Mouse (Mus musculus): ENCODE data around the gene Nrip3. TPM values are rescaled to one million over a fixed set of nuclear protein-coding genes. Genes with fewer than 3 reads are reported as not detected.
A peak's percentile ranks its signal among the peaks of the same experiment; 100 is the strongest.

Nrip3 gene
- total RNA-seq, 2 experiments from 2014 or later = 0.39 to 0.45 TPM

DNA sequence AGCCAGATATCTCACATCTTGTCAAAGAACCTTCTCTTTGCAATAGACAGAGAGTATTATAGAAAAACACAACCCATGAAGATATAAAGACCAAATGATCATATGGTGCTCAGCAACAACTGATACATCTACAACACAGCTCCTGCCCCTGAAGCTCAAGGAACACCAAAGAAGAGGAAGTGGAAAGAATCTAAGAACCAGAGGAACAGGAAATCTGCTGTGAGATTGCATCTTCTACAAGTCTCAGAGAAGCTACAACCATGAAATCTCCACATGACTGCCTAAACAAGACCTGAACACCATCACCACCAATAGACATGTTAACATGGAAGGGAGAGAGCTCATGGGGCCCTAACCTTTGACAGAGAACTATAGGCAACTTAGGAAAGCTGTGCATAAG, 9.6 kb downstream of the Nrip3 start:
- intact Hi-C loops (cut with DNase I) = no loop called here
- no peak for DNase-seq (ENCODE audit: low spot score)

DNA sequence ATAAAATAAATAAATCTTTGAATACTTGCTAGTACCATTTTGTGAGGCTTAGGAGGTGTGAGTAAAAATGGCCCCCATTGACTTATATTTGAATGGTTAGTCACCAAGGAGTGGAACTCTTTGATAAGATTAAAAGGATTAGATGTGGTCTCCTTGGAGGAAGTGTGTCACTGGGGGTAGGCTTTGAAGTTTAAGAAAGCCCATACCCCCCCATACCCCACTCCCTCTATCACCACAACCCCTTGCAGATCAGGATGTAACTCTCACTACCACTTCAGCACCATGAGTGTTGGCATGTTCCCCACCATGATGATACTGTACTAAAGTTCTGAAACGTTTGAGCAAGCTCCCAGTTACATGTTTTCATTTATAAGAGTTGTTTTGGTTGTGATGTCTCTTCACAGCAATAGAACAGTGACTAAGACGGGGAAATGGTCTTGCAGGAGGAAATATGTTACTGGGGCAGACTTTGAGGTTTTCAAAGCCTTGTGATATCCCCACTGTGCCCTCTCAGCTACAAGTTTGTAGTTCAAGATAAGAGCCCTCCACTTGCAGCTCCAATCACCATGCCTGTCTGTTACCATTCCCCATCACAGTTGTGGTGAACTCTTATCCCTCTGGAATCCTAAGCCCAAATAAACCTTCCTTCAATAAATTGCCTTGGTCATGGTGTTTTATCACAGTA, 13.0 kb downstream of the Nrip3 start:
- DNase-seq (ENCODE audit: low spot score) = no peak
- intact Hi-C loops (cut with DNase I) = no loop called here

DNA sequence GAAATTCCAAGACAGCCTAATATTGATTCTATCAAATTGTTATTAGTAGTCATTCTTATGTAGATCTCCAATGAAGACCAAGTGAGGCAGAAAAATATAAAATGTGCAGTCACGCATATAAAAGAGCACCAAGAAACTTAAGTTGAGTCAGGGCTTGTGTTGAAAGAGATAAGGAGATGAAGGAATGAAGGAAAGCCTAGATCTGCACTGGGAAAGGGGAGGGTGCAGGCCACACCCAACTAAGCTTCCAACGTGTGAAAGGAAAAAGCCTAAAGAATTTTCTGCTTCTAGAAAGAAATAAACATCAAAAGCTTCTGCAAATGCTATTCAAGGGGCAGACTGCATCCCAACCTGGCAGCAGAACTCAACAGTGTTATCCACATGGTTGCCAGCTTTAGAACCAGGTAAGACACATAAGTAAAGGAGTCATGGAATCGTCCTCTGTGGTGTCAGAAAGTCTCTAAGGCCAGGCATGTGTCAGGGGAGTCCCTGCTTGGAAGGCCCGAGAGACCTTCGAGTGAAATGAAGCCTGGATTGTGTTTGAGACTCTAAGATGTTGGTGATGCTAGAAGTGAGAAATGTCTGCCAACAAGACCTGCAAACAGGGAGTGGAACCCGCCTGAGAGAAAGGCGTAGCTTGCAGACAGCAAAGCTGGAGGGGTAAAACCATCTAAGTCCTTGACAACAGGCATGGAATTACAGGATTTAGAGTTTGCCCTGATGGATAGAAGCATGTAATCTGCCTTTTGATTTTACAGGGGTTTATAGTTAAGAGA, 14.1 kb downstream of the Nrip3 start:
- intact Hi-C loops (cut with DNase I) = no loop called here
- no peak for DNase-seq (ENCODE audit: low spot score)

DNA sequence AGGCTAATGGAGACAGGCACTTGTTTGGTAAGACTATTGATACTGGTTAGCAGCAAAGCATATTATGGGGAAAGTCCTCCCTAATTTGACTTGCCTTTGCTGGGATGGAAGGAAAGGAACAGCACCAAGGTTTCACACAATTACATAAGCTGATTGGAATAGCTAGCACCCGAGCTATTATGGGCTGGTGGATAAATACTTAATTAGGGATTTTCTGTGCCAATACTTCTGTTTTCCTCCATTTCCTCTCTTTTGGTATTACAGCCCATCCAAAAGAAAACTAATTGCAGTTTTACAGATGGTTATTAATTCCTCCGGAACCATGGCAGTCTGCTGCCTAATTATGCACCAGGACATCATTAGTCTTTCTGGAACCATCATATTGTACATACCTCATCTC, 17.8 kb downstream of the Nrip3 start:
- DNase-seq (ENCODE audit: low spot score) = no peak
- intact Hi-C loops (cut with DNase I) = no loop called here

DNA sequence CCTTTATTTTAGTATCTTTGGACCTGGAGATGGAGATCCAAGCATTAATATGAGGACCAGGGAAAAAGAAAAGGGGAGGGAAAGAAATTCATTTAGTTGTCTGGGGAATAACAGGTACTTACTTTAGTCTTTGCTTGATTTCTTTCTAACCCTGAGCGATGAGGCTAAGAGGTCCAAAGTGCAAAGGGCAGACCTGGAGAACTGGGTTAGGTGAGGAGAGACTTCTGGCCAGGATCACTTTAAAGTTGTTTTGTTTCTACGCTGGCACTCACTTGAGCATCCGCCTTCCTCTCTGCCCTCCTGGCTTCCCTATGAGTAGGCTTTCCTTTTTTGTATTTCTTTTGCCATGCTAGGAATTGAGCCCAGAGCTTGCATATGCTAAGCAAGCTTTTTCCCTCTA, 25.5 kb downstream of the Nrip3 start:
- intact Hi-C loops (cut with DNase I) = no loop called here
- DNase-seq (ENCODE audit: low spot score) = no peak

DNA sequence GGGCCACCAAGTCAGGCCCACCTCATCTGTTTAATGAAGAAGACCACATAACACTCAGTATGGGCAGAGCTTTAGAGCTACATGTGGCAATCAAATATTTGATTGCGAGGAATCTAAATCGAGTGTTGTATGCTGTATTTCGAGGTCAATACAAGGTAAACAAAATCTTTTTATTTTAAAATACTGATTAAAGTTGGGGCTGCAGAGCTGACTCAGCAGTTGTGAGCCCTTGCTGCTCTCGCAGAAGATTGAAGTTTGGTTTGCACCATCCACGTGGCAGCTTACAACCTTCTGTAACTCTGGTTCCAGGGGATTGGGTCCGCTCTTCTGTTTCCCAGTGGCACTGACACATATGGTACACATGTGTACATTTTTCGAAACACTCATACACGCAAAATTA, 27.8 kb downstream of the Nrip3 start:
- DNase-seq (ENCODE audit: low spot score) = no peak
- intact Hi-C loops (cut with DNase I) = no loop called here

DNA sequence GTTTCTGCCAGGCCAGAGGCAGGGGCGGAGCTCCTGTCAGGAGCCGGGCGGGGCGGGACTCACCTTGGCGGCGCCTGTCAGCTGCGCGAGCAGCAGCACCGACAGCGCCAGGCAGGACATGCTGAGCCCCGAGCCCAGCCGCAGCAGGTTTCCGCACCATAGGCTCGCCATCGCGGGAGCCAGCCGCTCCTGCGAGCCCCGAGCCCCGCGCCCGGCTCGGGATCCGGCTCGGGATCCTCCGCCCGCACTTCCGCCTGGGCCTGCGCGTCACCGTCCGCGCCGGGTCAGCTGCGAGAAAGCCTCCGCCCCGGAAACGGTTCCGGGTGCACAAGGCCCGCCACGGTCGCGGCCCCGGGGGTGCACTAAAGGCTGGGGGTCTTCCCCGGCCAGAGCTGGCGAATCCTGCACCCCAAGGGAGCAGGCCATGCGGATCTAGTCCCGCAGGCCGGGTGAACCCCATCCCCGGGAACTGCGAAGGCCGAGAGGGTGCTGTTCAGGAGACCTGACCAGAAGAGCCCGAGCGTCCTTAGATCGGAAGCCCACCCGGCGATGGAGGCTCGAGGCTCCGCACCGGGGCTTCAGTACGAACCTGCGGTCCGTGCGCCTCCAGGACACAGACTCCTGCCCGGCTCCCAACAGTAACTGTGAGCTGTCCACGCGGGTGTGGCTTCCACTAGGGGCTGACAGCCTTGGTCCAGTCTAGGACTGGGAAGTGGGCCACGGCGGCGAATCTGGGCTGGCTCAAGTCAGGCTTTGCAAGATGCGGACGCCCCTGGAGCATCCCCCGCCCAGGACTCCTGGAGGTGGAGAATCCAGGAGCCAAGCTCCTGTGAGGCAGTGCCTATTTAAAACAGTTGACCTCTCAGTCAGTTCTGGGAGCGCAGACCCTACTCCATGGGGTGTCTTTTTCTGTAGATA, 29.6 kb downstream of the Nrip3 start, which contains the start of gene Tmem9b:
TSS of gene Tmem9b (minus strand) at position 868 of the 918 bp plus-strand sequence.
- intact Hi-C loops (cut with DNase I) = no loop called here
- DNase-seq (ENCODE audit: low spot score) = peak; percentile 75

DNA sequence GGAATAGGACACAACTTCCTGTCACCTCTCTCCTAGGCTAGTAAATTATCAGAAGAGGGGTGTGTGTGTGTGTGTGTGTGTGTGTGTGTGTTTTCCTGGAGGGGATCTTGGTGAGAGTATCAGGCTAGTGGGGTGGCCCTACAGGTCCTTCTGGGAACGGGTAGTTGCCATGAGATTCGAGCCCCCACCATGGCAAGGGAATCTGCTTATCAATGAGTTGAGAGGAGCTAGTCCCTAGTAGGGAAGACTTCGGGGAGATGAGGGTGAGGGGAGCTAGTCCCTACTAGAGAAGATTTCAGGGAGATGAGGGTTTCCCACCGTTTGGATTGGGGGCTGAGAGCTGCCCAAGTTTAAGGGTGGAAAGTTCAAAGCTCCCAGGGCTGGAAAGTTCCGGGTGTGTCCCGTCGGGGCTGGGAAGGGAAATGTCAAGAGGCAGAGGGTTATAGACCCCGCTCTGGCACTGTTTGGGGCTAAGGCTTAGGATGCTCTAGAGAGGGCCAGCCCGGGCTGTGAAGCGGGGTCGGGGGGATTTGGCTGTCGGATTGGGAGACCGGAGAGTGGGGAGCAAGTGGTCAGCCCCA, 30.3 kb downstream of the Nrip3 start:
- intact Hi-C loops (cut with DNase I) = no loop called here
- DNase-seq (ENCODE audit: low spot score) = no peak

DNA sequence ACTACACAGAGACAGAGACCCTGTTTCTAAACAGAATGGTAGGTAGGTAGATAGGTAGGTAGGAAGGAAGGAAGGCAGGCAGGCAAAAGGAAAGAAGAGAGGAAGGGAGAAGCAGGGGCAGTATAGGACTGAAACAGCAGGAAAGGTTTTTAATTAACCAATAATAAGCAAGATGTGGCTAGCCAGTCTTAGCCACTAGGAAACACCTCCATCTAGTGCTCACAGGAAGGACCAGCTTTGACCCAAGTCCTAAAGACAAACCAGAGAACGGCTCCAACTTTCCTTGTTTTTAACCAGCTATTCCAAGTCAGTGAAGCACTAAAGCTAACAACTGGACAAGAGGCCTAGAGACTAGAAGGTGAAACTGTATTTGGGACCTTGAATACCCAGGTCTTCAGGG, 34.1 kb downstream of the Nrip3 start:
- intact Hi-C loops (cut with DNase I) = no loop called here
- DNase-seq (ENCODE audit: low spot score) = no peak

DNA sequence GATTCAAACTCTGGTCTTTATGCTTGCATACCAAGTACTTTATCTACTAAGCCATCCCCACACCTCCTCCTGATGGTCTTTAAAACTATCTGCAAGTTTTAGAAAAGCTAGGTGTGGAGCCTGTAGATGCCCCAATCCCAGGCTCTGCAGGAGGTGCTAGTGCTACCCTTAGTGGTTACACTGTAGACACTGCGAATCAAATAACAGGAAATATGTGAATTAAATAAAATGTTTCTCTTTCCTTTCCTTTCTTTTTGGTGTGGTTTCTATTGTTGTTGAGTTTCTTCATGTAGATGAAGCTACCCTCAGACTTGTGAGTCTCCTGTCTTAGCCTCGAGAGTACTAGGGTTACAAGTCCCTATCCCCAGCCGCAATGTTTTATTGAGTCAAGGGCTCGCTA, 40.1 kb downstream of the Nrip3 start:
- intact Hi-C loops (cut with DNase I) = no loop called here

DNA sequence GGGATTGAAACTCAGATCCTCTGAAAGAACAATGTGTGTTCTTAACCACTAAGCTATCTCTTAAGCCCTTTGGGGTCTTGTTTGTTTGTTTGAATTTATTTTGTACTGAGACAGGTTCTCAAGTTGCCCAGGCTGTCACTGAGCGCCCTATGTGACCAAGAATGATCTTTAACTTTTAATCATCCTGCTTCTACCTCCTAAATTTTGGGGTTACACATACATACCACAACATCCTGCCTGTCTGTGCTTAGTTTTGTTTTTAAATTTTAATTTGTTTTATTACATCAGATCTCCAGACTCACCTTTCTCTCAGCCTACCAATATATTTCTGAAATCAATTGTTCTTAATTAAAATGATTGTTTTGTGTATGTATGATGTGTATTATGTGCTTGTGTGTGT, 40.8 kb downstream of the Nrip3 start:
- intact Hi-C loops (cut with DNase I) = no loop called here
- no peak for DNase-seq (ENCODE audit: low spot score)

More for the DNA sequence above, 40.1 kb downstream of the Nrip3 start:
- no peak for DNase-seq (ENCODE audit: low spot score)

DNA sequence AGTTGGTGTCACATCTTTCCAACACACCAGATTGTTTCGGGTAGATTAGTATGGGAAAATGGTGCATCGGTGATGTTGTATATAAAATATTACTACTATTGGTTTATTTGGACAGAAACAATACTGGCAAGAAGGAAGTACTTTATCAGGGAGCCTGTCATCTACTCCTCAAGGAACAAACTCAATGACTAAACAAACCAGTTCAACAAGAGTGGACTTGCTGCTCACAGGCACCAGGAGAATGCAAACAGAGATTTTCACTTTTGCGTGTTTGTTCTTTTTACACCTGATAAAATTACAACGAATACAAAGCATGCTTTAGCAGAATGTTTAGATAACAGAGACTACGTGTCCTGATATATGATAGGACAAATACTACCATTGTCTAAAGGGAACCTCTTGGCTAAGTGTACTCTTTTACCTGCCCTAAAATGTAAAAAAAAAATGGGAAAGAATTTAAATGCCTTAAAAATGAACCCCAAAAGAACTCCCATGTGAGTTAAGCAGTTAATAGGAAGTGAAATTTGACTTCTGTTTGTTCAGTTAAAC, 41.9 kb downstream of the Nrip3 start:
- no peak for DNase-seq (ENCODE audit: low spot score)
- intact Hi-C loops (cut with DNase I) = no loop called here

DNA sequence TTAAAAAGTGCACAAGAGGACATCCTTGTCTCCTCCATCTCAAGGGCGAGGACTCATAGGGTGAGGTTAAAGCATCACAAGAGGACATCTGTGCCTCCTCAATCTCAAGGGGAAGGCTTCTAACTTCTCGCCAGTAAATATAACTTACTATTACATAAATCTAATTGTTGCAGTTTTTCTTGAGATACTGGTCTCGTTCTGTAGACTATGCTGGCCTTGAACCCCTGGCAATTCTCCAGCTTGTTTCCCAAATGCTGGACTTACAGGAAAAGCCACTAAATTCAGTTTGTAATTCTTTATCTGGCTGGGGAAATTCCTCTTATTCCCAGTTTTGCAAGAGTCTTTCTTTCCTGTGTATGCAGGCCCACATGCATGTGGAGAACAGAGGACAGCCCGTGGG, 47.0 kb downstream of the Nrip3 start:
- intact Hi-C loops (cut with DNase I) = no loop called here

DNA sequence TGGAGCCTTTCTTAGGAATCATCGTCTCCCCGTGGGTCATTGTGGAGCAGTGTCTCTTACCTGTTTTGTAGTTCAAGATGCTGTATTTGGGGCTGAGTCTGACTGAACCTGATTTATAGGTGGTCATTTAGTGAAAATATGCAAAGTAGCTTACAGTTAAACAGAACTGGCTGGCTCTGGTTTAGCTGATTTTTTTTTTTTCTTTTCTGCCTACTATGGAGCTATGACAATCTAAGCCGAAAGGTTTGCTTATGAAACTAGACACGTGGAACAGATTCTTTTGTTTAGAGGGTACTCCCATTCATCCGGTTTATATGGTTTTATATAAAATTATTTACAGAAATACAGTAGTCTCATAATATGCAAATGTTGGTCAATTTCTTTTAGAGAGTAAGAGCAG, 50.2 kb downstream of the Nrip3 start, which contains the start of gene Ascl3:
TSS of gene Ascl3 (minus strand) at position 101 of the 400 bp plus-strand sequence.
- intact Hi-C loops (cut with DNase I) = no loop called here
- DNase-seq (ENCODE audit: low spot score) = no peak

More for the DNA sequence above, 47.0 kb downstream of the Nrip3 start:
- DNase-seq (ENCODE audit: low spot score) = no peak

DNA sequence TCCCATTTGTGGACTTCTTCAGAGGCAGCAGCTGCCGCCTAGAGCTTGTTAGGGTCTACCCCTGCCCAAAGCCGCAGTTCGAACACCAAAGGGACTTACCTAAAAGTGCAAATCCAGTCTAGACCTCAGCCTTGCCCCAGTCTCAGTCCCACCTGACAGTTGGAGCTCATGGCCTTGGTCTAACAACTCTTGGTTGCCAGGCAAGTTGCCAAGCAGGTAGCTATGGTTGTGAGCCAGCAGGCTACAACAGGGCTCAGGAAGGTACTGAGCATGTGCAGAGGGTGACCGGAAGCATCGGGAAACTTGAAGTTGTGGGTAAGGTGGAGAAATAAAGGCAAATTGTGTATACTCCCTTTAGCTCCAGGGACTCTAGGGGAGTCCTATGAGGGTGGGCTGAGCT, 58.1 kb downstream of the Nrip3 start, which contains the start of gene BC051019:
TSS of gene BC051019 (minus strand) at position 154 of the 400 bp plus-strand sequence.
- intact Hi-C loops (cut with DNase I) = no loop called here

DNA sequence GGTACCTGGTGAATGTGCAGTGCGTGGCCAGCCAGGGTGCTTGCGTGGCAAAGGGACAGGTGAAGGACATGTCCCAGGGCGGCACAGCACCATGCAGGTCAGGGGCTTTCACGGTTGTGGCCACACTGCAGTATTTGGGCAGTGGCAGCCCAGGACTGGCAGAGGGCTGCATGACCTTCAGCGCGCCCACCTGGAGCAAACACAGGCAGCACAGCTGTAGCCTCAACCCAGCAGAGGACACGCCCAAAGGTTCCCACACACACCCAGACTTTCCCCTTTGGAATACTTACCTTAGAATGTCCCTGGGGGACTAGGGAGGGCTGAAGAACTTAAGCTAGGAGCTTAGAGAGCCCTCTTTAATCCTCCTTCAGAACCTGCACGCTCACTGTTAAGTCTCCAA, 58.7 kb downstream of the Nrip3 start:
- intact Hi-C loops (cut with DNase I) = no loop called here

More for the DNA sequence above, 58.1 kb downstream of the Nrip3 start, which contains the start of gene BC051019:
- no peak for DNase-seq (ENCODE audit: low spot score)

DNA sequence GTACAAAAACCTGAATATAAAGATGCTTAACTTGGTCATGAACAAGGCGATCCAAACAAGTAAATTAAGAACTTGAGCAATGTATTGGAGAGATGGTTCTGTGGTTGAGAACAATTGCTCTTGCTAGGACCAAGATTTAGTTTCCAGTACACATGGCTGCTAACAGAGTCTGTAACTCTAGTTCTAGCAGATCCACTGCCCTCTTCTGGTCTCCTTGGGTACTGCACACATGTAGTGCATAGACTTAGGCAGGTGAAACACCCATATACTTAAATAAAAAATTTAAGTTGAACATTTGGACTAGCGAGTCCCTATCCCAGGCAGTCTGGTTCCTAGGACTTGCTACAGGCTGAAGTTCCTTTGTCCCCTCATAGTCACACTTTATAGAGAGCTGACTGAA, 59.2 kb downstream of the Nrip3 start:
- DNase-seq (ENCODE audit: low spot score) = no peak

More for the DNA sequence above, 58.7 kb downstream of the Nrip3 start:
- no peak for DNase-seq (ENCODE audit: low spot score)

DNA sequence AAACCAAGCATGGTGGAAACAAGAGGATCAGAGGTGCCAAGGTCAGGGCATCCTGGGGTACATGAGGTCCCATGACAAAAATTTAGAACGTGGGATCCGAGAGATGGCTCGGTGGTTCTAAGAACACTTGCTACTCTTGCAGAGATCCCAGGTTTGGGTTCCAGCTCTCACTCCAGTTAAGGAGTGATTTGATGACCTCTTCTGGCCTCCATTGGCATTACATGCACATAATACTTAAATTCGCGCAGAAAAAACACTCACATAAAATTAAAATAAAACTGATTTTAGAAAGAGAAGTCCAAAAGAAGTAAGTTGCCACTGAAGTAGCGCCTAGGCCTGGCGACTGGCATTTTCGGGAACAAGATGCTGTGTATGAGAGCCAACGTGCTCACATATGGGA, 62.5 kb downstream of the Nrip3 start:
- DNase-seq (ENCODE audit: low spot score) = no peak
- intact Hi-C loops (cut with DNase I) = no loop called here

More for the DNA sequence above, 59.2 kb downstream of the Nrip3 start:
- intact Hi-C loops (cut with DNase I) = no loop called here

DNA sequence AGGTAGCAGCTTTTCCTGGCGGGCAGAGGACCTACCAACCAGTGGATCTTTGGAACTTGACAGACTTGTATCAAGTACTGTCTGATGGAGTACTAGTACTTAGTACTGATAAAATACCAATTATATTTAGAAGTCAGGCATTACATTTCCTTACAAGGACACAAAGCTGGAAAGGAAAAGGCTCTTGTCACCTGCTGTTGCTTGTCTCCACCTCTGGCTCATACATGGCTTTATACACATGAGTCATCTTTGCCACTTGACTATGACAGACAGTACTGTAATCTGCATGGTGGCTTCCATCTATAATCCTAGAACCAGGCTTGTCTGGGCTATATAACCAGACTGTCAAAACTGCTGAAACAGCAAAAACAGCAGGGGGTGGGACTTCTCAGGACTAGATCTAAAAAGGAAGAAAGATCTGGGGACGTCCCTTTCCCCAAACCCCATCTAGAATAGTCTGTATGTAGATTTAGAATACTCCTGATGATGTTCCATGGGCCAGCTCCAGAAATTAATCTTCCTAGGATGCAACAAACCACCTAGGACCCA, 68.3 kb downstream of the Nrip3 start:
- intact Hi-C loops (cut with DNase I) = no loop called here
- no peak for DNase-seq (ENCODE audit: low spot score)
